Mouse (Mus musculus) MEL (cell line): ENCODE data around the gene Tmed2.

ENCODE experiments used
- CHD1 ChIP-seq: IDR thresholded peaks from 2 replicates; pipeline ENCODE4 v1.6.1; 2012; ENCODE audit warnings: low read depth, mild to moderate bottlenecking, inconsistent platforms, low read length, improper control_type of control experiment
- CHD2 ChIP-seq: IDR thresholded peaks from 2 replicates; pipeline ENCODE4 v1.6.1; 2011; ENCODE audit warnings: low read length, improper control_type of control experiment
- CTCF ChIP-seq, 3 experiments: IDR thresholded peaks in 2 of 3; conservative IDR thresholded peaks in 1 of 3; 2 replicates each; pipeline ENCODE4 v1.5.1; 2011 to 2012; ENCODE audit warnings: low read length in 3 of 3, low read depth in 2 of 3, mild to moderate bottlenecking in 2 of 3, improper control_type of control experiment in 1 of 3, inconsistent platforms in 1 of 3, mixed read lengths in 1 of 3, moderate library complexity in 1 of 3; ENCODE audit not compliant: control insufficient read depth in 1 of 3, insufficient read depth in 1 of 3, poor library complexity in 1 of 3, severe bottlenecking in 1 of 3
- ETS1 ChIP-seq: IDR thresholded peaks from 2 replicates; pipeline ENCODE4 v1.6.1; 2012; ENCODE audit warnings: low read depth, mild to moderate bottlenecking, inconsistent platforms, low read length, improper control_type of control experiment, moderate library complexity
- GABPA ChIP-seq: IDR thresholded peaks from 2 replicates; pipeline ENCODE4 v1.6.1; 2012; ENCODE audit warnings: low read depth, mild to moderate bottlenecking, inconsistent platforms, low read length, improper control_type of control experiment, moderate library complexity
- MEF2A ChIP-seq: IDR thresholded peaks from 2 replicates; pipeline ENCODE4 v1.6.1; 2014; ENCODE audit warnings: low read depth, mild to moderate bottlenecking, inconsistent platforms, low read length, improper control_type of control experiment; ENCODE audit not compliant: poor library complexity, insufficient replicate concordance, severe bottlenecking; ENCODE audit errors: extremely low read depth
- MXI1 ChIP-seq: IDR thresholded peaks from 2 replicates; pipeline ENCODE4 v1.6.1; 2011; ENCODE audit warnings: mild to moderate bottlenecking, low read depth, low read length, improper control_type of control experiment
- NELFE ChIP-seq: IDR thresholded peaks from 2 replicates; pipeline ENCODE4 v1.6.1; 2011; ENCODE audit warnings: low read depth, low read length, improper control_type of control experiment
- POLR2A ChIP-seq, 2 experiments: IDR thresholded peaks; 2 replicates each; pipeline ENCODE4 v1.6.1; 2011 to 2012; ENCODE audit warnings: low read length in 2 of 2, mild to moderate bottlenecking in 2 of 2, control low read depth in 1 of 2, improper control_type of control experiment in 1 of 2, low read depth in 1 of 2, moderate library complexity in 1 of 2; ENCODE audit not compliant: control insufficient read depth in 1 of 2, insufficient read depth in 1 of 2, poor library complexity in 1 of 2
- POLR2AphosphoS5 ChIP-seq: IDR thresholded peaks from 2 replicates; pipeline ENCODE4 v1.6.1; 2012; ENCODE audit warnings: low read depth, borderline replicate concordance, mild to moderate bottlenecking, inconsistent platforms, low read length, moderate library complexity, mixed read lengths
- RCOR1 ChIP-seq: IDR thresholded peaks from 2 replicates; pipeline ENCODE4 v1.6.1; 2012; ENCODE audit warnings: low read depth, mild to moderate bottlenecking, inconsistent platforms, low read length, improper control_type of control experiment
- SMC3 ChIP-seq: IDR thresholded peaks from 2 replicates; pipeline ENCODE4 v1.6.1; 2011; ENCODE audit warnings: low read depth, low read length, improper control_type of control experiment
- TBP ChIP-seq: IDR thresholded peaks from 2 replicates; pipeline ENCODE4 v1.8.0; 2011; ENCODE audit warnings: low read depth, low read length, improper control_type of control experiment
- ZC3H11A ChIP-seq: IDR thresholded peaks from 2 replicates; pipeline ENCODE4 v1.6.1; 2012; ENCODE audit warnings: low read depth, mild to moderate bottlenecking, inconsistent platforms, low read length, improper control_type of control experiment

DNA sequence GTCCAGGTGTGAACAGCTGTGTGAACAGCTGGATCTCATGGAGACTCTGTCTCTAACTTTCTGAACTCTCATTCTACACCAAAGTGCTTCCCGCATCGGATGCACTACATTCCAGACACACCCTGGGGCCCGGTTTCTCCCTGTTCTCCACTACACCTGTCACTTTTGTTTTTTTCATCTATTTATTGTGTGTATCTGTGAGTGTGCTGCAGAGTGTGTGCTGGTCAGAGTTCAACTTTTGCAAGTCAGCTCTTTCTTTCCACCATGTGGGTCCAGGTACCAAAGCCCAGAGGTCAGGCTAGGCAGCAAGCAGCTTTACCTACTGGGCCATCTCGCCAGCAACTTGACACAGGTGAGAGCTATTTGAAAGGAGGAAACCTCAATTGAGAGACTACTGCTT is 35.3 kb upstream of the Tmed2 start:
- TF ChIP-seq ZC3H11A, result no peak
- no peak for TF ChIP-seq MXI1
- TF ChIP-seq MEF2A, result no peak
- no peak for TF ChIP-seq POLR2AphosphoS5
- no peak for TF ChIP-seq CHD1
- TF ChIP-seq TBP, result no peak
- no peak for TF ChIP-seq NELFE
- TF ChIP-seq CTCF (IDR thresholded peaks at IDR 0.05 in 2 of 3, conservative IDR thresholded peaks at IDR 0.05 in 1 of 3; ENCODE audit: control insufficient read depth in 1 of 3, insufficient read depth in 1 of 3, low read depth in 2 of 3, low read length in 3 of 3, poor library complexity in 1 of 3, severe bottlenecking in 1 of 3), result no peak
- TF ChIP-seq ETS1, result no peak
- no peak for TF ChIP-seq SMC3
- TF ChIP-seq GABPA, result no peak
- no peak for TF ChIP-seq RCOR1
- no peak for TF ChIP-seq POLR2A (IDR thresholded peaks at IDR 0.05; ENCODE audit: control insufficient read depth in 1 of 2, insufficient read depth in 1 of 2, low read depth in 1 of 2, low read length in 2 of 2, poor library complexity in 1 of 2)
- TF ChIP-seq CHD2, result no peak
